Mouse (Mus musculus) megakaryocyte, embryonic 14.5 days (primary cell): ENCODE data around the gene Hs3st3b1.

Source experiments
- FLI1 ChIP-seq: IDR thresholded peaks from 2 replicates; pipeline ENCODE4 v1.6.1; 2012; ENCODE audit warnings: low read length, inconsistent platforms, mixed read lengths
- GATA1 ChIP-seq: IDR thresholded peaks from 3 replicates; pipeline ENCODE4 v1.6.1; 2012; ENCODE audit warnings: mixed read lengths, low read length, inconsistent platforms, borderline replicate concordance

DNA sequence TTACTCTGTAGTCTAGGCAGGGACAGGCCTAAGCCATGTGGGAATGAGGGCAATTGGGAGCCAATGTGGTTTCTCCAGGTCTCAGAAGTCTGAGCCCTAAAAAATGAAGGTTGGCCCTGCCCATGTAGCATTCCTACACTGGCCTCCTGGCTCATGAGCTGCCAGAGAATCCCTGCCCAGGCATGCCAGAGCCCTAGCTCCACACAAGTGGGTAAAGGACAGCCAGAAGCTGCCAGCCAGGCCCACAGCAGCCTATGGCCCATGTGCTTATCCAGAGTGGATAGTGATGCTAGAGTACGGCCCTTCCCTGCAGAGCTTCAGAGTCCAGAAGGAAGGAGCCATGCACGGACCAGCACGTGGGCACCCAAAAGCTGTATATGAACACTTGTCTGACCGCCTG, 12.1 kb downstream of the Hs3st3b1 start:
- no peak for TF ChIP-seq FLI1
- TF ChIP-seq GATA1, result no peak
